Mouse (Mus musculus) gastrocnemius, adult 2 months (tissue): ENCODE measurements around the gene Rraga. TPM values are rescaled to one million over a fixed set of nuclear protein-coding genes. Genes with fewer than 3 reads are reported as not detected.
A peak's percentile ranks its signal among the peaks of the same experiment; 100 is the strongest.

Source experiments
- DNase-seq: peaks from one replicate; pipeline ENCODE4 v3.0.0; 2022
- H3K27ac ChIP-seq: fragments of 200-600 bp; 2 replicates; pipeline ENCODE4 v1.8.1; 2022; ENCODE audit warnings: mild to moderate bottlenecking
- H3K4me3 ChIP-seq: fragments of 200-600 bp; 2 replicates; pipeline ENCODE4 v1.8.1; 2022; ENCODE audit warnings: mild to moderate bottlenecking, moderate library complexity
- CTCF ChIP-seq: fragments of 200-600 bp; IDR thresholded peaks from 2 replicates; pipeline ENCODE4 v1.8.1; 2022; ENCODE audit warnings: antibody characterized with exemption, mild to moderate bottlenecking, moderate library complexity
- intact Hi-C: fragments of 180-260 bp; cut with DNase I; formaldehyde crosslinking; loops from one replicate; pipeline ENCODE4 v1.15.1; 2025
- total RNA-seq, 2 experiments: library from RNA; stranded (reverse); gene quantifications; 2 replicates each; pipeline ENCODE4 v1.2.3; 2021

The Rraga gene
- total RNA-seq, 2 experiments from 2014 or later = 43.5 to 54.4 TPM

GRCm38 (mm10) chr4:86557371-86557770 is 18.1 kb upstream of the Rraga start:
- H3K27ac ChIP-seq = no peak overlapping the region
- intact Hi-C loops = loop anchor here (5.0 kb wide), 1 partner anchor 725 kb away; no protein-coding TSS in a partner anchor
- no peak for DNase-seq
- H3K4me3 ChIP-seq = no peak overlapping the region
- no peak for TF ChIP-seq CTCF

DNA sequence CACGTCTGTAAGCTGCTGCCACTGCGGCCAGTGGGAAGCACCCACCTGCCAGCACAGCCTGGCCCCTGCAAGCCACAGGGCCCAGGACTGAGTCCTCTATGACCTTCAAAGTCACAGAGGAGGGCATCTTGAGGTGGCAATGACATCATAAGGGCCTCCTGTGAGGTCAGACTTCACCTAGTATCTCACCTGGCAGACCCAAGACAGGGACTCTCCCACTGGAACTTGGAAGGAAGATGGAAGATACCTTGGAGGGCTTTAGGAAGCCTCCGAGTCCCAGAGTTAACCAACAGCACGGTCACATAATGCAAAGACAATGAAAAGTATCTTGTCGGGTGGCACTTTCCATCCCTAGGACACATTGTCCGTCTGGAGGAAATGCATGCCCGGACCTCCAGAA is 17.2 kb upstream of the Rraga start, which contains the start of gene Saxo1:
Saxo1 (minus strand) TSS at position 101 of the 400 bp plus-strand sequence.
- no peak within 1 kb of the TSS for H3K4me3 ChIP-seq
- no peak within 1 kb of the TSS for H3K27ac ChIP-seq
- intact Hi-C loops = loop anchor here (5.0 kb wide), 1 partner anchor 726 kb away; no protein-coding TSS in a partner anchor
- TF ChIP-seq CTCF = no peak
- no peak for DNase-seq

DNA sequence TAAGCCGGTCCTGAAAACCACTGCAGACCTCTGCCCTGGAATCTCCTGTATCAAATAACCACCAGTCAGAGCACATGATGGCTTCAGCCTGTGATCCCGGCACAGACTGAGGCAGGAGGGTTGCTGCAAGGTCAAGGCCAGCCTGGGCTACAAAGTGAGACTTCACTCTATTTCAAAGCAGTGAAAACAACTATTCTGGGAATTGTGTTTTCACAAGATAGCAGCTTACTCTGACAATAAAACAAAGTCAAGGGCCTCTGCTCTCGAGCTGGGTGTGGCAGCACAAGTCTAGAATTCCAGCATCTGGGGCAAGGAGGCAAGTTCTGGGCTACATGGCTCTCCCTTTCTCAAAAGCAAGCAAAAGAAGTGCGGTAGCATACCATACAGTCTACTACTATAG is 16.5 kb upstream of the Rraga start:
- intact Hi-C loops = loop anchor here (5.0 kb wide), 1 partner anchor 727 kb away; no protein-coding TSS in a partner anchor
- Histone ChIP-seq H3K4me3 (no peak overlapping the region), H3K27ac (no peak overlapping the region)
- TF ChIP-seq CTCF = no peak
- no peak for DNase-seq

DNA sequence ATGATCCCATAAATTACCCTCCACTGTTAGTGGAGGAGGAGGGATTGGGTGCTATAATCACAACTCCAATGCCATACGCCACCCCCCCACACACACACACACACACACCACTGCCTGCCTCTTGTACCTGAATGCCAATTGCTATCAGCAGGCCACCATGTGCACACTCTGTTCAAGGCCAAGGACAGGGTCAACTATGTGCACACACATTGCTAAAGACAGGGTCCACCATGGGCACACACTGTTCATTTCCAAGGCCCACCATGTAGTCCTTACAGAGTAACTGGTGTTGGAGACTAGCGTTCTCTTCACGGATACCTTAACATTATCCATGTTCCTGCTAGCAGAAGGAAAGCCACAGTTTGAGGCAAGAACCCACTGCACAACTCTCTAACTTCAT is 14.4 kb upstream of the Rraga start:
- intact Hi-C loops = no loop called here
- Histone ChIP-seq H3K27ac (no peak overlapping the region), H3K4me3 (no peak overlapping the region)
- TF ChIP-seq CTCF = no peak
- DNase-seq = no peak

- H3K27ac ChIP-seq = peak overlapping the region; percentile 96
- no peak for DNase-seq
- intact Hi-C loops = loop anchor here (1.0 to 10.0 kb wide), 3 partner anchors 37 to 280 kb away; partner anchors contain the start of genes Haus6 and Rps6
- TF ChIP-seq CTCF = no peak
- H3K4me3 ChIP-seq = peak overlapping the region; percentile 80
These were observed 557 bp upstream of the Rraga start for GRCm38 (mm10) chr4:86574939-86575282.

GRCm38 (mm10) chr4:86576120-86576541 is 663 bp downstream of the Rraga start:
- DNase-seq = no peak
- H3K4me3 ChIP-seq = peak overlapping the region; percentile 80
- TF ChIP-seq CTCF = no peak
- H3K27ac ChIP-seq = peak overlapping the region; percentile 96
- intact Hi-C loops = loop anchor here (10.0 kb wide), 1 partner anchor 279 kb away; the partner anchor contains the start of gene Rps6

GRCm38 (mm10) chr4:86576630-86577225 is 1.3 kb downstream of the Rraga start:
- peak overlapping the region; percentile 80 for H3K4me3 ChIP-seq
- DNase-seq = no peak
- no peak for TF ChIP-seq CTCF
- peak overlapping the region; percentile 96 for H3K27ac ChIP-seq
- intact Hi-C loops = loop anchor here (10.0 kb wide), 1 partner anchor 278 kb away; the partner anchor contains the start of gene Rps6

DNA sequence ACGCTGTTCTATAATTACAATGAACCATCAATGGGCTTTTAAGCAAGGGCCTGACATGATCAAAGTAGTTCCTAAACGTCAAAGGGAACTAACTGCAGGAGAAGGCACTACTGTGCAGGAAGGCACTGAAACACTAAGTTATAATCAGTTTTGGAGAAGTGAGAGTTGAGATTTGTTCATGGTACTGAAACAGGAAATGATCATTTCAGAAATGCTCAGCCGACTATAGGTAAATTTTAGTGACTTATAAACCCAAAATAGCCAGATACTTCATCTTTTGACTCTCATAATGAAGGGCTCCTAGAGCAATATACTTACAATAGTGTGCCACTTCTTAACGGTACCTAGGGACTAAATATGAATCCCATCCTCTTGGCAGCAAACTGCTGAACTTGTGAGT is 4.6 kb downstream of the Rraga start:
- Histone ChIP-seq H3K27ac (no peak overlapping the region), H3K4me3 (no peak overlapping the region)
- TF ChIP-seq CTCF = no peak
- intact Hi-C loops = no loop called here
- DNase-seq = no peak

GRCm38 (mm10) chr4:86580591-86580990 is 5.1 kb downstream of the Rraga start:
- Histone ChIP-seq H3K27ac (no peak overlapping the region), H3K4me3 (no peak overlapping the region)
- no peak for DNase-seq
- intact Hi-C loops = no loop called here
- no peak for TF ChIP-seq CTCF

DNA sequence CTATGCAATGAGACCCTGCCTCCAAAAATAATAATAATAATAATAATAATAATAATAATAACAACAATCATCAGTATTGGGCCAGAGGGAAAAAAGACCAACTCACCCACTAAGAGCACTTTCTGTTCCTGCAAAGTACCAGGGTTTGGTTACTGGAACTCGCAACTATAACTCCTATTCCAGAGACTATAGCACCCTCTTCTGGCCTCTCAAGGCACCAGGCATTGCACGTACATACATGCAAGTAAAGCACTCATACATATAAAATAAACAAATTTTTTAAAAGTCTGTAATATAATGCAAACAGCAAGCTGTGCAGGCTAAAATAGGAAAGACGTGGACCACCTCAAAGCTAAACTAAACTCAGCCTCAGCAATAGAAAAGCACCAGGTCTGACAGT is 12.8 kb downstream of the Rraga start:
- no peak for DNase-seq
- intact Hi-C loops = no loop called here
- TF ChIP-seq CTCF = peak; percentile 32; the same call in 1 of the 2 replicates

GRCm38 (mm10) chr4:86591304-86591703 is 15.8 kb downstream of the Rraga start:
- no peak for DNase-seq
- TF ChIP-seq CTCF = no peak
- Histone ChIP-seq H3K27ac (no peak overlapping the region), H3K4me3 (no peak overlapping the region)
- intact Hi-C loops = no loop called here

More for the DNA sequence above, 12.8 kb downstream of the Rraga start:
- no peak overlapping the region for H3K27ac ChIP-seq
- H3K4me3 ChIP-seq = no peak overlapping the region

DNA sequence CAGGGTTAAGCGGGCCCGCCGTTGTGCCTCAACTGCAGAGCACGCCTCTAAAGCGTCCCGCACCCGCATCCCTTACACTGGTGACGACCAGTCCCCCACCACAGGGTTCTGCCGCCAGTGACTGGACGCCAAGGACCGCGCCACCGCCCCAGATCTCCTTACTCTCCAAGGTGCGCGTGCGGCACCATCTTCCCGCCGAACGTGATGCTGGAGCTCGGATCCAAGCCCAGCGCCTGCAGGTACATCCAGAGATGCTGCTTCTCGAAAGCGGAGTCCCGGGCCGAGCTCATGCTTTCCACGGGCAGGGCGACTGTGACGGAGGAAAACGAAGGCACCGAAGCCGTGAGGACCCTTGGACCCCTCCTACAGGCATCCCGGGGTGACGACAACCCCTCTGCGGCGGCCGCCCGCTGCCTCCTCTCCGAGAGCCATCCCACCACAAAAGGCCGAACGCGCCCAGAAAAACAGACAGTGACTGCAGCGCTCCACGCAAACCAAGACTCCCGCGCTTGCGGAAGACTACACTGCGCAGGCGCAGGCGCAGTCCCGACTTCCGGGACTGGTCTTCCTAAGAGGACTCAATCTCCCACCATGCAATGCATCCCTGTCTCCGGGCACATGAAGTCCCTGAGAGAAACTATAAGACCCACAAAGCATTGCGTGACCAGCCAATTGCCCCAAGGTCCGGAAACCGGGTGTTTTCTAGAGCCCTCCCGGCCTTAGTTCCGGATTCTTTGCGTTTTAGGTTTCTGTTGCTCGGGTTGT is 36.2 kb downstream of the Rraga start, which contains the start of gene Haus6:
Haus6 (minus strand) TSS at position 532 of the 765 bp plus-strand sequence.
- Histone ChIP-seq H3K4me3 (peak within 1 kb of the TSS; percentile 90), H3K27ac (peak within 1 kb of the TSS; percentile 87)
- DNase-seq = peak; percentile 94
- no peak for TF ChIP-seq CTCF
- intact Hi-C loops = loop anchor here (1.0 to 5.0 kb wide), 2 partner anchors 36 to 41 kb away; partner anchors contain the start of gene Rraga

DNA sequence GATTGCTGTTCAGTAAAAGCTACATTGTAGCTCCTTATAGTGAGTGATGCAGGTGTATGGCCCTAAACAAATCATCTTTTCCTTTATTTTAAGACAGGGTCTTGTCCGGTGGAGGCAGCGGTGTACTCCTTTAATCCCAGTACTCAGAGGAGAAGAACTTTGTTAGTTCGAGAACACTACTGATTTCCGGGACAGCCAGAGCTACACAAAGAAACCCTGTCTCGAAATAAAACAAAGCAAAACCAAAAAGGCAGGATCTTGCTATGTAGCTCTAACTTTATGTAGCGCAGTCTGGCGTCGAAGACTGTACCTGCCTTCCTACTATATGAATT is 36.8 kb downstream of the Rraga start:
- intact Hi-C loops = loop anchor here (1.0 to 5.0 kb wide), 2 partner anchors 37 to 40 kb away; partner anchors contain the start of gene Rraga
- peak overlapping the region; percentile 87 for H3K27ac ChIP-seq
- no peak for DNase-seq
- H3K4me3 ChIP-seq = peak overlapping the region; percentile 90
- no peak for TF ChIP-seq CTCF
